Mouse (Mus musculus) heart, postnatal 4 days (tissue): ENCODE data around the gene Gabpa. TPM values are rescaled to one million over a fixed set of nuclear protein-coding genes. Genes with fewer than 3 reads are reported as not detected.

Experiments
- DNase-seq: peaks from one replicate; pipeline ENCODE4 v3.0.0; 2021
- total RNA-seq, 2 experiments: library from RNA; stranded (reverse); gene quantifications; 2 replicates each; pipeline ENCODE4 v1.2.3; 2021

Gene Gabpa
- total RNA-seq, 2 experiments from 2014 or later: 50.8 to 51.1 TPM

- no peak for DNase-seq
Measured at GRCm38 (mm10) chr16:84873805-84874204, 39.1 kb downstream of the Gabpa start.

DNA sequence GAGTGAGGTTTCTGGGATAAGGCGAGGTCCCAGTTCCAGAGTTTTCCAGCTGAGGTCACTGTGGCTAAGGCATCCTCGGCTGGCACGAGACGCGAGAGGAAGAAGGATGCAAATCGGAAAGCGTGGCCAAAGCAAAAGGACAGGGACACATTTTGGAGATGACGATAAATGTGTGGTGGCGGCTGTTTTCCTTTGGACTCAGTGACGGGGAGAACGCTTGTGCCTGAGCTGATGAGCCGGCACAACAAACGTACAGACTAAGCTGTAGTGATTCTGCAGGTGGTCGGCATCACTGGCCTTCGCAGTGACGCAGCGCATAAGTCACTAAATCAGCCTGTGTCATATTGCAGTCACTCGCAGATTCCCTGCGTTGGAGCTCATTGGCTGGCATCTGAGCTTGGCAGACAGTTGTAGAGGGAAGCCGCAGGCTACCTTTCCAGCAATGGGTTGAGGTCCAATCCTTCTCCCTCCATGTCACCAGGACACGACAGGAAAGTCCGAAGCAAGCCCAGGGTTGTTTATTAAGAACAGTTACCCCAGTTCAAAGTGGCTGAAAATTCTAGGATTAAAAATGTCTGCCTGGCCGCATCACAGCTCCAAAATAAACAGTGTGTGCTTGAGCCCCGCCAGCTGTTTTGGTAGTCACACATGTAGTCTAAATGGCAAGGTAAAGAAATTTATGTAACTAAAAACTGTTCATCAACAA, 40.4 kb downstream of the Gabpa start:
- DNase-seq: peak; percentile 16

- no peak for DNase-seq
Measured at GRCm38 (mm10) chr16:84875718-84876035, 41.0 kb downstream of the Gabpa start.

DNA sequence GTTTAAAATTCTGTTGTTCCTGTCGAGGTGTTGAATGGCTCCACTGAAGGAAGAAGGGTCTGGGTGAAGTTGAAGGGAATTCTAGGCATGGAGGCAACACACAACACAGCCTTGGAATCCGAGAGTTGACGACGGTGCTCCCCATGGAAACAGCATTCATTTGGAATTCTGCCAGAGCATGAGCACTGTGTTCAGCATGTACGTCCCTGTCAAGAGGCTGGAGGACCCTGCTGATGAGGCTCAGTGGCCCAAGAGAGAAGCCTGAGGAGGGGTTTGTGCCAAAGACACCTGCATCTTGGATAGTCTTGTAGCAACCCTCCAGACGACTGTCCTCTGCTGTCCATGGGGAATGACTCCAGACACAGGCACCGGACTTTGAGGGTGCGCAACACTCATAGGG, 41.4 kb downstream of the Gabpa start:
- no peak for DNase-seq

- peak; percentile 82 for DNase-seq
Measured at GRCm38 (mm10) chr16:84879146-84879545, 44.4 kb downstream of the Gabpa start.

- no peak for DNase-seq
Measured at GRCm38 (mm10) chr16:84881168-84881567, 46.4 kb downstream of the Gabpa start.

GRCm38 (mm10) chr16:84881754-84882321, 47.1 kb downstream of the Gabpa start:
- no peak for DNase-seq

- no peak for DNase-seq
Measured at GRCm38 (mm10) chr16:84884572-84884971, 49.8 kb downstream of the Gabpa start.

GRCm38 (mm10) chr16:84902995-84903394, 68.3 kb downstream of the Gabpa start:
- no peak for DNase-seq

DNA sequence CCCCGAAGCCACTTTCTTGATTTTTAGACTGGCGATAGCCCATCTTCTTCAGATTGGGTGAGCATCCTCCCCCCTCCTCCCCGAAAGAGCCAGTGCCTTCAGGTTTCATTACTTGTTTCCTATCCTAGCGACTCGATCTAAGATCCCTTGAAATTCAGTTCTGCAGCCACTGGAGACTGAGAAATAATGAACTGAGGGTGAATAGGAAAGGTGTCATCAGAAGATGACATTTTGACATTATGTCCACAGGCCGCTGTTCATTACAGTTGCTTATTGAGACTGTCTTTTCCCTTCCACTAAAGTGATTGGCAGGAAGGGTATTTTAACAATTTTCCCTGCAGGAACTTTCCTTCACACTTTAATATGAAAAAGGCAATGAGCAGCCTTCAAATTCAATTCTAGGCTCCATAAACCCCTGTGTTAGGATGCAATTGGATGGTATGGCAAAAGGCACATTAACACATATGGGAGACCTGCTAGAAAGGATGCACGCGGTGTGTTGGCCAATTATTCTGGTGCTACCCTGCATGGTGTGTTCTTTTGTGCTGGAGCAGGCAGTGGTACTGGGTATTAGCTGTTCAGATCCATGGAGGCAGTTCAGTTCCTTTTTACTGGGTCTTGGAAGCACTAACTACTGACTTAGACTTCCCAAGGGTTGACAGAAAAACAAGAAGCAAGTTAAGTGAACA, 76.9 kb downstream of the Gabpa start:
- DNase-seq: no peak

Other genes with a start within 250 kb of the Gabpa start
- 10 to 100 TPM; 31.7 to 32.2 TPM for gene Mrpl39, start 99.2 kb upstream of the Gabpa start, total RNA-seq
- 10 to 100 TPM; 32.2 to 33.9 TPM for gene Jam2, start 60.8 kb upstream of the Gabpa start, total RNA-seq
- gene Atp5j, start 700 bp downstream of the Gabpa start, total RNA-seq: 1,000 to 10,000 TPM; 1,262 to 1,293 TPM